Mouse (Mus musculus): ENCODE results near the gene Mab21l3.
"Not testable (repeated sequence)": the region's sequence is repeated elsewhere in the genome, so short reads cannot be mapped to it uniquely, and the experiment has no call there.

Mab21l3 gene

DNA sequence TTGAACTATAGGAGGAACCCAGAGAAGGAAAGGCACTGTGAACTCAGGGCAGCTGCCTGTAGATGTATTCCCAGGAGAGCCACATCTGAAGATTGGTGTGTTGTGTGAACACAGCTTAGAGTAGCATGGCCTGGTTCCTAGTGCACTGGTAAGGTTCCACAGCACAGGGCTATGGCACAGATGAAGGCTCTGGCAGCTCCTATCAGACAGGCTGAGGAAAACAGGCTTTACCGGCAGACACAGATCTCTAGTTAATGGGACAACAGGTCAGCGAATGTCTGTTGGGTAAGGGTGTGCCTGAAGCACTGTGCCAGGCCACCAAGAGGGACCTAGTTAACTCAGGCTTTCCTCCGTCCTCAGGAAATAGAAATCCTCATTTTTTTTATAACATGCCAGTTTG lies 11.8 kb downstream of the Mab21l3 start:
- no peak for DNase-seq

DNA sequence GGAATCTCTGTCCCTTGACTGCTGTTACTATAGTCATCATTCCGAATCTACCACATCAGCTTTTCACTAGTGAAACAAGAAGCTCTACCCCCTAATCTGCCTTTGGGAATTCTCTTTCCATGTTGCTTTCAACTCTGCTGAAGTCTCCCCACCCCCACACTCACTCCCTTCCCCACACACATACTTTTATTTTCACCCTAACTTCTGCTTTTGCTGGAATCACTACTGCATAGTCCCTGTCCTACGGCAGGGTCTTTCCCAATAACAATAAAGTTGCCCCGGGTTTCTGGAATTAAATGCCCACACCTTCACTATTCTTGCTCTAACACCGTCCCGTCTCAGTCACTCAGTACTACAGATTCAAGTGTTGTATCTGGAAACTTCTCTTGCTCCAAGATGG lies 12.2 kb downstream of the Mab21l3 start:
- no peak for DNase-seq

DNA sequence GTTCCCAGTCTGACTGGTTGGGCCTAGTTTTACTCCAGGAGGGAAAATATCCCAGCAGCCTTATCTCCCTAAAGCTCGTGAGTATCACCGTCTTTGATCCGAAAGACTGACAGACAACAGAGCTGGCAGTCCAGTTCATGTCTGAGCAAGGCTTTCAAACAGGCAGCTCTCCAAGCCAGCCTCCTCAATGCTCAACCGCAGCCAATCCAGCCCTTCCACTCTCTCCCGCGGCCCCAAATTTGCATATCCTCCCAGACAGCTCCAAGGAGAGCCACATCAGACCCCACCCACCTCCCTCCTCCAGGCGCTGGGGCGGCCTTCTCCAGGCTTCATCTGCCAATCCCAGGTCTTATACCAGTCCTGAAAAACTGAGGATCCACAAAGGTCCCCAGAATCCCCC lies 12.7 kb downstream of the Mab21l3 start:
- peak in 1 of 2 experiments; percentile 6 for DNase-seq

DNA sequence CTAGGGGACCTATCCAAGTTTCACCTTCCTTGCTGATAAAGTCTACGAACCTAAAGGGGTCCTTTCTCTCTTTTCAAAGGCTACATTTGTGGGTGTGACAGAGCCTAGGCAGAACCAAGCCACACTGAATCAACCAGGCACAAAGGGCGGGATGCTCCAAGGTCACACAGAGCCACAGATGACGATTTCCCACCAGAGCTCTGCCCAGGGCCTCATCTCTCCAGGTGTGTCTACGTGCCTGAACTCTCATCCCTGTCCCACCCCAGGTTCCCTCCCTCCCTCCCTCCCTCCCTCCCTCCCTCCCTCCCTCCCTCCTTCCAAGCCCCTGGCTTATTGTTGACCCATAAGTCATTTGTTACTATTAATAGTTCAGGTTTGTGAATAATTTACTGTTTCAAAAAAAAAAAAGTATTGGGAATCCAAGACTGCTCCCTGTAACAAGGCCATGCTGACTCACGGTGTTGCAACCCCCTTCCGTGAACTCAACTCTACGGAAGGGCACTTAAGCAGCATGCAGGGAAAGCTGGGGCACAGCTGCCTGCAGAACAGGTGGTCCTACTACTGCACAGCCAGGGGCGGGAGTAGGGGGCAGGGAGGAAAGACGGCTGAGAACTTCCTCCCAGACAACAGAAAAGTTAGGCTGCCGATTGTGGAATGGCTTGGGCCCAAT lies 17.4 kb downstream of the Mab21l3 start:
- no peak for DNase-seq

DNA sequence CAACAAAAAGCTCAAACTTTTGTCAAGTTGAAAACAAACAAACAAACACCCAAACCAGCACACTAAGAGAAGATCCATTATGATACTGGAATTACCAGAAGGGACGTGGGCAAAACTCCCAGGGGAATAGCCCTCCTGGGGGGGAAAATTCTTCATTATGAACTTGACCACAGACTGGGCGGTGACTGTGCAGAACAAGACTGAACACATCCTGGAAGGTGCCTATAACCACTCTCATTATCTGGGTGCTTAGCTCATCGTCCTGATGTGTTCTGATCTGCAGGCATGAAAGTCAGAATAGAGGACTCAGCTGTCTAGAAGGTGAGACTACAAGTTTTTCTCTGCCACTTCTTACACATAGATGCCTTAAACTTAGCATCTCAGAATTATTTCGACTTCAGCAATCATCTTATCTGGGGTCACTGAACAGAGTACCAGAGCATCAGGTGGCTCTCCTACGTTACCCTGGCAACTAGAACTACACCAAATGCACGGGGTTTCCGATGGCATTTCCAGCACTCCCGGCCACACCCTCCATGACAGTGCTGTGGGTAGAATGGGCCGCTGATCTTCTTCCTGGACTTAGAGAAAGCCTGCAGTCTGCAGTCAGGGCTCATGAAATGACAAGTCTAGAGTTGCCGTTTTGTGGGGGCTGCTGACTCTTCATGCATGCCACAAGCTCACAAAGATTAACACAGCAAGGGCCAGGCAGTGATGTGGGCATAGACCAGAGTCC lies 18.7 kb downstream of the Mab21l3 start:
- DNase-seq = no peak

DNA sequence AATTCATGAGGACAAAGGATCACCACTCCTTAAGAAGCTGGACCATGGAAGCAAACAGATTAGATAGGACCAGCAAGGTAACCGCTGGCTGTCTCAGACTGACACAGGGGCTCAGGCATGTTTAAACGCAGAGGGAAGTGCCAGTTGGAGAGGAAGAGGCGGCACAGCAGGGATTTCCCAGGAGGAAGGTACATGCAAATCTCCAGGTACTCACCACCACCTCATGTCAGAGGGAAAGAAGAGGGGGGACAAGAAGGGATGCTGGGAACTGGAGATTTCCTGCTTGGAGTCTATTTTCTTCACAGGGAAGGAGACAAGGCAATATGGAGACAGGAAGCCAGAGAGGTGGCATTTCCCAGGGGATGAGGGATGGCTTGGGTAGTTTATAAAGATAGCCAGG lies 20.2 kb downstream of the Mab21l3 start:
- no peak for DNase-seq

DNA sequence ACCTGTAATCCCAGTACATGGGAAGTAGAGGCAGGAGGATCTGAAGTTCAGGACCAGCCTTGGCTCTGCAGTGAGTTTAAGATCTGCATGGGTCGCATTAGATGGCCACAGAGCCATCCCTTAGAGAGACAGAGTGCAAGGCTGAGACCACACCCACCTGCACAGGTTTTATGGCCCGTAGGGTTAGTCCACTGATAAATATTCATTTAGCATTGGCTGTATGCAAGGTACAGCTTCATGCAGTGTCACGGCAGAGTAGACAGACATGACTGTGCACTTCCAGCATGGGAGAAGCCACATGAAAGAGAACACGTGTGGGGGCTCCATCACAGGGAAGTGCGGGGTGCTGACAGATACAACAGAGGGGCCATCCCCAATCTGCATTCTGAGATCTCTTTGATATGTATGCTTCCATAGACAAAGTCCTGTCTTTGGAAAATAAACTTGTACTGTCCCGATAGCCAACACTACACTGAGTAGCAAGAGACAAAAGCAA lies 21.5 kb downstream of the Mab21l3 start:
- DNase-seq = no peak

DNA sequence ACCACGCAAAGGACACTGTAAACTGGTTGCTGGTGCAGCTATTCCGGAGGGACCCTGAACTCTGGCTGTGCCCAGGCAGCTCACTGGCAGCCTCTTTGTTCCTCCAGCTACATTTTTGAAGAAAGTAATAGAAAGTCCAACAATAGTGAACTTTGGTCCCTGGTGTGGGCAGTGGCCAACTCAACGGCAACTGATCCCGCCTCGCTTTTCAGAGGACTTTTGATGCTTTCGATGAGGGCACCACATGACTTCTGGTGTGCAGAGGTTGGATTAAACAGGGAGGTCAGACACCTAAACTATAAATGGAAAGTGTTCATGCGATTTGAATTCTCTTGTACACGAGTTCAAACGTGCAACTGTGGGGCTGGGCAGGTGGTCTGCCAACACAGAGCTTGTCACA lies 24.4 kb downstream of the Mab21l3 start:
- no peak for DNase-seq

DNA sequence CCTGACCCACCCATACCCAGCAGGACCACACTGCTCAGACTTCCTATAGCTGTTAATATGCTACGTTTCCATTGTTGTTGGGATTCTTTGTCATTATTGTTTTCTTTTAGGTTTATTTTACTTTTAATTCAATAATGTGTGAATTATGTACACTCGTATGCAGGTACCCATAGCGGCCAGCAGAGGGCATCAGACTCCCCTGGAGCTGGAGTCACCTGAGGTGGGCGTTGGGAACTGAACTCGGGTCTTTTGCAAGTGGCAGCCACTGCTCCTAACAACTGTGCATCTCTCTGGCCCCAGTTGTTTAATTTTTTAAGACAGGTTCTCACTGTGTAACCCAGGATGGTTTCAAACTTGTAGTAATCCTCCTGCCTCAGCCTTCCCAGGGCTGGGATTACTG lies 26.7 kb downstream of the Mab21l3 start:
- DNase-seq = no peak

DNA sequence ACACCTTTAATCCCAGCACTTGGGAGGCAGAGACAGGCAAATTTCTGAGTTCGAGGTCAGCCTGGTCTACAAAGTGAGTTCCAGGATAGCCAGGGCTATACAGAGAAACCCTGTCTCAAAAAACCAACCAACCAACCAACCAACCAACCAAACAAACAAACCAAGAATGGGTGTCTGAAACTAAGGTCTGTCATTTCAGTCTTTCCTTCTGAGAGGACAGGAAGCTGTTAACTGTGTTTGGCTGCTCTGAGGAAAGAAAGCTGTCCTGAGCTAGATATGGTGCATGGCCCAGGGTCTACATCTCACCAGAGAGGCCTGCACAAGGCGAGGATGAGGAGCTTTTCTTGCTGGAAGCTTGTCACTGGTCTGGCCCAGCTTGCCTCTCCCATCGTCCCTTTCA lies 28.1 kb downstream of the Mab21l3 start:
- not testable (repeated sequence) for DNase-seq

DNA sequence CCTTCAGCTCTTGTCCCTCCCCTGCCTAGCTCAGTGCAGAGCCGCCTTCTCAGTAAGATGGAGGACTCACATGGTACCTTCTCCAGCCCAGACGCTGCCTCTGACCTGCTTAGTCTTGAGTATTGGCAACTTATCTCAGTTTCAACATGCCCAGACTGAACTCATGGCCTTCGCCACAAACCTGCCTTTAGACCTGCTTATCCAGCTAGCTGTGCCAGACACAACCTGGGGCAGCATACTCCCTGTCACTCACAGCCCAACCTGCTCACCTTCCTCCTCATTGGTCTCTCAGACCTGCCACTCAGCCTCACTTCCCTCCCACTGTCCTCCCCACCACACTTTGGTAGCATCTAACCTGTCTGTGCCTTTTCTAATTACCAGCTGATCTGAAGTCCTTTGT lies 32.8 kb downstream of the Mab21l3 start:
- DNase-seq = no peak

DNA sequence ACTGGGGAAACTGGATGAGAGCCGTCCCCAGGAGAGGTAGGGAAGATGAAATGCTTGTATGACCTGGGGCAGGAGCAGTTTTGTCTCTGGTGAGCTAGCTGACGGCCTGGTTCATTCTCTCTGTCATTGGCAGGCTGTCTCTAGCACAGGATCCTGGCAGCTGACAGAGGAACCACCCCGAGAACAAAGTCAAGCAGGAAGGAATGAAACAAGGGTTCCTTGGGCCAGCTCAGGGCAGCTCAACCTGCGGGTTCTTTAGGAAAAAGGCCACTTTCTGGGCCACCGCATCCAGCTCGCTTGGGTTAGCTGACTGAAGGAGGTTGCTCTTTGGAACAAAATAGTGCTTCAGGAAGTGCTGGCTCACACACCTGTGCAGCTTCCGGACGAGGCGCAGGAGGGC lies 34.0 kb downstream of the Mab21l3 start:
- DNase-seq = no peak

DNA sequence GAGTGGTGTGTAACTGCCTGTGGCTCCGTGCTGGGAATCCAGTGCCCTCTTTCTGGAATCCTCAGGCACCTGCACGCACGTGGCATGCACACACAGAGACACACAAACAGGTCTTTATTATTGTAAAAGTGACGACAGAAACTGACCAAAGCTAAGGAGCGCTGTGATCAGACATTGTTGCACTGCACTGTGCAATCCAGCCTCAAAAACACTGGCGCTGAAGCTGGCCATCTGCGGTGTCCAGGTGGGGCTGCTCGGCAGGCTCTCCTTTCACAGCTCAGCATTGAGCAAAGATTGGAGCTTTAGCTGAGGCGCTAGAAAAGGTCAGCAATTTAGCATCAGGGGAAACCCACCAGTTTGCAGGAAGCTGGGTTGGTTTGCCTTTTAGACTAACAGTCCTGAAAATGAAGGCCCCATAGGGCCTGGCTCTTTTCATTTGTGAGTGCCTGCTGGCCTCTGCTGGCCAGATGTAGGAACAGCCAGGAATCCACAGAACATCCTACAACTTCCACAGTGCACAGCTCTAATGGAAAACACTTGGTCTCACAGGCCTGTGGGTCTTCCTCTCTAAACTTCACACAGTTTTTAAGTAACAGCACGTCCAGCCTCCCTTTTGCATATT lies 36.3 kb downstream of the Mab21l3 start:
- peak in 1 of 2 experiments; percentile 49 for DNase-seq

DNA sequence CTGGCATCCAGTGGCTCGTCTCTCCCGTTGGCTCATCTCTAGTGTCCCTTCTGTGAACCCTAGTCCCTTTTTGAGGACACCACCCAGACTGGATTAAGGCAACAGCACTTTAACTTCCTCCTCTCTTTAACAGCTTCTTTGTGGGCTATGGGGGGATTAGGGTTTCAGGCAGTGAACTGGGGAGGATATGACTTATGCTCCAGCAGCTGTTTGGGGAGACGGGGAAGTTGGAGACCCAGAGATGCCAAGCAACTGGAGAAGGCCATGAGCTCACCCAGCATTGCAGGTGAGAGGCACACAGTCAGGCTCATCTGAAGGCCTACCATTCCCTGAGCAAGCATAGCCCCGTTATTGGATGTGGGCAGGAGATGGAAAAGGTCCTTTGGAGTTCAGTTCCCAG lies 36.8 kb downstream of the Mab21l3 start:
- DNase-seq = no peak

DNA sequence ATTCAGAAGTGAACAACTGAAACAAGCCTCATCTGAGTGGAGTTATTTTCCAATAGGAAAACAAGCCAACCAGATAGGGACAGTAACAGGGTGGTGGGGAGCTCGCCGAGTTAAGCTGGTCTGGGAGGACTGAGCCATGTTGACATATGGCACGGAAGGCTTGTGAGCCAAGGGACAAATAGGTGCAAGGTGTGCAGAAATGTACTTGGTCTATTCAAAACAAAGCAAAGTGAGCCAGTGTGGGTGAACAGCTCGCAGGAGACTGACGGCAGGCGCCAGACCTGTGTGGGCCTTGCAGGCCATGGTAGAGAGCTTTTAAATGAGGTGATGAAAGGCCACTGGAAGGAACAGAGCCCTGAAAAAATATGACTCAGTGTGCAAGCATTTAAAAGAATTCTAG lies 41.1 kb downstream of the Mab21l3 start:
- no peak for DNase-seq

DNA sequence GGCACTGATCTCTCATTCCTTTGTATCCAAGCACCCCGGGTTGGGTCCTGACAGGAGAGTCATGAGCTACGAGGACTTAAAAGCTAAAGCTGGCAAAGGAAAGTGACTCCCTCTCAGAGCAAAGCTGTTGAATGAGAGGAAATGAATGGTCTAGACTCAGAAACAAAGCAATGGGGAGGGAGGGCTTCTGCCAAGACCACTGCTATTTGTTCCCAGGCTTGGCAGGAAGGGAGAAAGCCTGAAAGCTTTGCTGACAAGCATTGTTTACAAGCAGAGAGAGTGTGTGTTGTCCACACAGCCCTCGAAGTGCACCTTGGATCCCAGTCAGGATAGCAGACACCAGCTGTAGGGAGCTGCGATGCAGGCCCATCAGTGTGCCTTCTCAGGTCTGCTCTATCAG lies 41.8 kb downstream of the Mab21l3 start:
- DNase-seq = no peak

DNA sequence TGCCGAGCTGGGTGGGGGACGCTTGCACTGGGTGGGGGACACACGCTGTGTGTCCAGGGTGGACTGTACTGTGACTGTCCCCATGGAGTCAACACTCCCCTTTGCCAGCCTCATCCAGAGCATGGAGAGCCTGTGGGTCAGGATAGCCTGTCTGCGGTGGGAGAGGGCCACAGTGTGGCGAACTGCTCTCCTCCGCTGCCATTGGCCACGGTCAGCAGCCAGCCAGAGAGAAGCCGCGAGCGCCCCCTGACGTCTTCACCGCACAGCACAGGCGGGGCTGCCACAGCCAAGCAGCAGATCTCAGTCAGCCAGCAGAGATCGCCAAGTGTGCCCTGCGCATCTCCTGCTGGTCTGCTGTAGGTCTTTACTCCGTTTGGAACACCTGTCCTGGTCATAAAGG lies 42.6 kb downstream of the Mab21l3 start:
- peak; percentile 42 to 54 for DNase-seq

DNA sequence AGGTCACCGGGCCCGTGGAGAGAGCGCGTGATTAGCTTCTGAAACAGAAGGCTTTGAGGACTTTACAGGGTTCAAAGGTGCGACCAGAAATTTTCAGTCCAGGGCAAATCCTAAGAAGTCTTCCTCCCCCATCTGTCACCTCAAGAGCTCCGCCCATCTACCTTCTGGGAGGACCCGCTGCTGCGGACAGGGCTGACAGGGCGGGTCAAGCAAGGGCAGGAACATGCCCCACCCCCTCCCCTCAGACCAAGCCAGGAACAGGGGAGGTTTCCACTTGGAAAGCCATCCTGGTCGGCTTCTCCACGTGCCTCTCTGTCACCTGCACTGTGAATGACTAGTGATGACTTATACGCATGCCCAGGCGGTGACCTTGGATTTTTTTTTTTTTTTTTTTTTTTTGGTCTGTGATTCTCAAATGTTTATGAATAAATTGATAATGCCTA lies 43.2 kb downstream of the Mab21l3 start:
- no peak for DNase-seq

DNA sequence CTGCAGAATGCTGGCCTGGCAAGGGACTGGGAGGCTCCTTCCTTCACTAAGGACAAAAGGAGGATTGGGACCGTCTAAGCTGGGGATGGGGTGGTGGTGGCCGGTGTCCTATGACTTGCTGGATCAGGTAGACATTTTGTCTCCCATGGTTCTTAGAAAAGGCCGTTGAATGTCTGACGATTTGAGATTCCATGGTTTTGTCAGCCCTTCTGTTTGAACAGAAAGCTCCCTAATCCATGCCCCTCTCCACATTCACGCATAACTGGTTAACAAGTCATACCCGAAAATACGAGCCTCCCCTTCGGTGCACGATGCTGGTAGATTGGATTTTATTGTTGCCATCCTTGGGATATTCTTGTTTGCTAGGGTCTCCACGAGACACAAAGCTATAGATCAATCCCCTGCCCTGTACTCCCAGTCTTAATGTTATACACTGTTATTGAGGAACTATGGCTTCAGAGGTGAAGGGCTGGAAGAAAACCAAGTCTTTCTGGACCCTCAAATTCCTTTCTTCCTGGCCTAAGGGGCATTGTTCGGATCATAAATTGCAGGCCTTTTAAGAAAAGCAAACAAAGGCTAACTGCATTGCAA lies 43.7 kb downstream of the Mab21l3 start:
- DNase-seq = no peak

DNA sequence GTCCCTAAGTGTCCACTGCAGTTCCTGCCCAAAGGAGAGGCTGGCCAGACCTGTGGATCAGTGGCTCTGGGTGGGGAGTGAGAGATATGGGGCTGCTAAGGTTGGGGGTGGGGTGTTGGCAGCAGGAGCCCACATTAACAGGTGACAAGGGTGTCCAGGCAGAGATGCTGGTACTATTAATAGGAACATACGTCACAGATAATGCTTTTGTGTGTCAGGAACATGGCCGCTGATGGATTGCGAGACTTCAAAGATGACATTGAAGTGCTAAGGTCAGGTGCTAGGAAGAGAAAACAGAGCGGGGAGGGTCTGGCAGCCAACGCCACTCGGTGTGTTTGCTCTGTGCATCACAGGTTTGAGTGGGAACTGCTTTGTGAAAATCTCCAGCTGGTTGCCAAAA lies 44.4 kb downstream of the Mab21l3 start:
- no peak for DNase-seq

DNA sequence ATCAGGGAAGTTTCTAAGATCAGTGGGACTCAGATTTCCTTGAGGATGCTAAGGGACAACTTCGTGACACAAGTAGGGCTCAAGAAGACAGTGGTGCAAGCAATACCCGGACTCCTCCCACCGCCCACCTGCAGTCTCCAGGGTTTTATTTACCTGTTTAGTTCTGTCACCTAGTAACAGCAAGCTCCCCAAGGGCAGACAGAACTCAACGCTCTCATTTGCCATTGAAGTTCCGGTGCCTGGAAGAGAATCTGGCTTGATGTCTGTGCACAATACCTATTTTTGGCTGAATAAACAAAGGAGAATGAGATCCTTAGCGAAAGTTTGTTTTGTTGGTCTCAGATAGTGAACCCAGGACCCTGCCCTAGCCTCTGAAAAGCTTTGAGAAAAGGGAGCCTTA lies 45.0 kb downstream of the Mab21l3 start:
- DNase-seq = no peak

DNA sequence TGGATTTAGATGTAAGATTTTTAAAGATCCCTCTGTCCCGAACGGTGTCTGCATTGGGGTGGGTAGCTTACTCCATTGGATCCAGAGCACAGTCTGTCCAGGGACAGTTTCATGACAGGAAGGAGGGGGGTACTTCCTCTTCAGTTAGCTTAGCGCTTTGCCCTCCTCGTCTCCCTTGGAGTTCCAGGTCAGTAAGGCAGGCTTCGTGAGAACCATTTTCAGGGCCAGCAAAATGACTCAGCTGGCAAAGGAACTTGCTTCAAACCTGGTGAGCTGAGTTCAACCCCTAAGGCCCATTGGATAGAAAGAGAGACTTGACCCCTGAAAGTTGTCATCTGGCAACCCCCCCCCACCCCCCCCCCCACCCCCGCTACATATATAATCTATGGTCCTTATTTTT lies 46.0 kb downstream of the Mab21l3 start:
- no peak for DNase-seq

DNA sequence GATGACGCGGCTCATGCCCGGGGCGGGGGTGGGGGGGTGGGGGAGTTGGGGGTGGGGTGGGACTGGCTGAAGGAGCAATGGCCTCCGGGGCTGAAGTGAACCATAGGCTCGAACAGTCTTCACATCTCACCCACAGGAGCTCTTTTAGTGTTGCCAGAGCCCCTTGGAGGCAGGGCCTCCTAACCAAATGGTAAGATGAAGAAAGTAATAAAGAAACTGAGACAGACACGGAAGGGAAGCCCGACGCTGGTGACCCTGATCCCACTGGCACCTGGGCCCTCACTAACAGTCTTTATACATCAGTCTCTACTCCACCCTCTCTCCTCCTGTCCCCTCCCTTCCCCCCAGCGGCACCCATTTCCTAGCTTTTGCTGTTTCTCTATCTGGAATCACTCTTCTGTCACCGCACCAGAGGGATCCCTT lies 48.2 kb downstream of the Mab21l3 start:
- DNase-seq = no peak

All from spleen, adult 18-20 months (tissue).